Mouse (Mus musculus) splenic B cell, adult 2 months (primary cell): ENCODE results near the gene Vmn1r111.
"Not testable (repeated sequence)": the region's sequence is repeated elsewhere in the genome, so short reads cannot be mapped to it uniquely, and the experiment has no call there.

Source experiments
- DNase-seq: peaks from one replicate; pipeline ENCODE4 v3.0.0-alpha.2; 2011; ENCODE audit warnings: low read depth, low spot score
- H3K27me3 ChIP-seq: 2 replicates; pipeline ENCODE4 v1.6.1; 2012; ENCODE audit warnings: mild to moderate bottlenecking, low read length, moderate library complexity, mixed read lengths; ENCODE audit not compliant: control insufficient read depth, poor library complexity, insufficient read depth, severe bottlenecking
- H3K36me3 ChIP-seq: 2 replicates; pipeline ENCODE4 v1.6.1; 2012; ENCODE audit warnings: mild to moderate bottlenecking, low read length, moderate library complexity, mixed read lengths; ENCODE audit not compliant: control insufficient read depth, poor library complexity, insufficient read depth, severe bottlenecking

Vmn1r111 gene

DNA sequence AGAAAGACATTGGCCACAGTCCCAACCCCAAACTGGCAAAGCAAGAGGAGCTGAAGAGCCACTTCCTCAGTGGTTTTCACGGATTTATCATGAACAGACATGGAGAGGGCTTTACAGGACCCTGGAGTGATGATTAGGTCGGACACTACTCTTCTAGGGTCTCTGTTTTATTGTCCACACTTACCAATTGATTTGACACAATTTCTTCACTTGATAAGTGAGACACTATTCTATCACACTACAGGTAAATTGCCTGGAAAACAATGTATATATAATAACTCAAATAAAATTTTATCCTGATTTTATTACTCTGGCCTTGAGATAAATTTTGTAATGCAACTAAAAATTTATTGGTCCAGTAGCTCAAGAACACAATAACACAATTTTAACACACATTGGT is at the start of gene Vmn1r111:
Vmn1r111 (minus strand) TSS at position 101 of the 400 bp plus-strand sequence.
- not testable (repeated sequence) for DNase-seq, H3K27me3 ChIP-seq, H3K36me3 ChIP-seq

DNA sequence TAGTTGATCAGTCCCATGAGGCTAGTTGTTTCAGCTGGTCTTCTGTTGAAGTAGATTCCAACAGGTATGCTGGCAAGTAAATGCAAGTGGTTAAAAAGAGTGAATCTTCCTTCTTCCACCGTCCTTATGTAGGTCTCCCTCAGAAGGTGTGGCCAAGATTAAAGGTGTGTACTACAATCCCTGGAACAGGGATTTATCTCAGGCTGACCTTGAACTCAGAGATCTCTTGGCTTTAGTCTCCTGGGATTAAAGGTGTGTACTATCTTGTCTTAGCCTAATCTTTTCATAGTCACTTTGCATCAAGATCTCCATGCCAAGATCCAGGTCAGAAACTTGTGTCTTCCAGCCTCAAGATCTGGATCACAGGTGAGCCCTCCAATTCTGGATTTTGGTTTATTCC is 27.5 kb upstream of the Vmn1r111 start, which contains the start of gene Gm10668:
Gm10668 (minus strand) TSS at position 101 of the 400 bp plus-strand sequence.
- H3K36me3 ChIP-seq, DNase-seq, H3K27me3 ChIP-seq: not testable (repeated sequence)

DNA sequence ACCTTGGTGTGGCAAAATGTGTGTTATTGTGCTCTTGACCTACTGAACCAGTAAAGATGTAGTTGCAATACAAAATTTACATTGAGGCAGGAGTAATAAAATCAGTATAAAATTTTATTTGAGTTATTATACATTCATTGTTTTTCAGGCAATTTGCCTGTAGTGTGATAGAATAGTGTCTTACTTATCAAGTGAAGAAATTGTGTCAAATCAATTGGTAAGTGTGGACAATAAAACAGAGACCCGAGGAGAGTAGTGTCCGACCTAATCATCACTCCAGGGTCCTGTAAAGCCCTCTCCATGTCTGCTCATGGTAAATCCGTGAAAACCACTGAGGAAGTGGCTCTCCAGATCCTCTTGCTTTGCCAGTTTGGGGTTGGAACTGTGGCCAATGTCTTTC is 34.4 kb downstream of the Vmn1r111 start, which contains the start of gene Vmn1r107:
Vmn1r107 (plus strand) TSS at position 301 of the 400 bp plus-strand sequence.
- H3K27me3 ChIP-seq, DNase-seq, H3K36me3 ChIP-seq: not testable (repeated sequence)
